Mouse (Mus musculus) heart, embryonic 16.5 days (tissue): ENCODE measurements around the gene Gm20517. TPM values are rescaled to one million over a fixed set of nuclear protein-coding genes. Genes with fewer than 3 reads are reported as not detected.

ENCODE experiments used
- ATAC-seq: fragments of 200-750 bp; cut with Nextera tagmentation; replicated peaks from 2 replicates; pipeline ENCODE4 v1.8.0; 2017; ENCODE audit warnings: moderate number of reproducible peaks; ENCODE audit not compliant: insufficient read depth, low FRiP score; ENCODE audit errors: extremely low read depth
- H3K27ac ChIP-seq: fragments of 300-500 bp; sonication (generic); 2 replicates; pipeline ENCODE4 v1.5.1; 2014; ENCODE audit warnings: mild to moderate bottlenecking, low read length, control low read depth, moderate library complexity
- H3K27me3 ChIP-seq: fragments of 300-500 bp; sonication (generic); 2 replicates; pipeline ENCODE4 v1.6.1; 2014; ENCODE audit warnings: low read length, mixed read lengths; ENCODE audit not compliant: control insufficient read depth, insufficient read depth
- H3K36me3 ChIP-seq: fragments of 300-500 bp; sonication (generic); 2 replicates; pipeline ENCODE4 v1.6.1; 2014; ENCODE audit not compliant: control insufficient read depth, insufficient read depth
- H3K4me1 ChIP-seq: fragments of 300-500 bp; sonication (generic); 2 replicates; pipeline ENCODE4 v1.6.1; 2014; ENCODE audit warnings: low read length, mixed read lengths; ENCODE audit not compliant: control insufficient read depth, insufficient read depth
- H3K4me2 ChIP-seq: fragments of 300-500 bp; sonication (generic); 2 replicates; pipeline ENCODE4 v1.6.1; 2014; ENCODE audit warnings: low read depth, mild to moderate bottlenecking, control low read depth, low read length
- H3K4me3 ChIP-seq: fragments of 300-500 bp; sonication (generic); 2 replicates; pipeline ENCODE4 v1.5.1; 2014; ENCODE audit warnings: mild to moderate bottlenecking, control low read depth, low read length
- H3K9ac ChIP-seq: fragments of 300-500 bp; sonication (generic); 2 replicates; pipeline ENCODE4 v1.6.1; 2014; ENCODE audit warnings: low read length, control low read depth
- H3K9me3 ChIP-seq: fragments of 300-500 bp; sonication (generic); replicated peaks from 2 replicates; pipeline ENCODE4 v1.6.1; 2016; ENCODE audit warnings: low read length; ENCODE audit not compliant: control insufficient read depth
- WGBS: fragments of 180-500 bp; shearing (Covaris S2); extraction: QIAGEN DNeasy Blood & Tissue Kit; methylation state at CpG from one replicate; pipeline ENCODE4 v1.1.7; 2014; 5-methylcytosine and 5-hydroxymethylcytosine counted together
- polyA plus RNA-seq: library from polyadenylated mRNA; unstranded; fragments of >200 nt; fragmentation: Nextera tagmentation; extraction: Ambion mirVana; gene quantifications from 2 replicates; pipeline ENCODE4 v1.2.1, GENCODE M21; 2015

The Gm20517 gene
- polyA plus RNA-seq, 1 experiment from 2014 or later, result 1.0 TPM

DNA sequence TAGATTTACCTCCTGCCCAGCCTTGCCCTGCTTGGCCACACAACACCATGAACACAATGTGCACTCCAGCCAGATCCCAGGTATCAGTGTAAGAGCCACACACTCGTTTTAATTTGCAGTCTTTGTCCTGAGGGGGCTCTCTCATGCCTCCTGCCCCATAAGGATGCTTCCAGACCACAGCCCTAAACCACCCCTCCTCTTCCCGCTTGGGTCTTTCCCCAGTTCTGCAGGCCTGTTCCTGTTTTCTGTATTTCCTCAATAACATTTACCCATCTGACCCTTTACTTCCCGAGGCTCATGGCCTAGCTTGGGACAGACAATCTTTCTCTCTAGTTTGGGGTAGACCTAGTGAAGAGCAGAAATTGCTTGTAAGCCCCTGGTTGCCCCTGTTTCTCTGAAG, 103.6 kb downstream of the Gm20517 start:
- H3K27ac ChIP-seq, result no peak overlapping the region

DNA sequence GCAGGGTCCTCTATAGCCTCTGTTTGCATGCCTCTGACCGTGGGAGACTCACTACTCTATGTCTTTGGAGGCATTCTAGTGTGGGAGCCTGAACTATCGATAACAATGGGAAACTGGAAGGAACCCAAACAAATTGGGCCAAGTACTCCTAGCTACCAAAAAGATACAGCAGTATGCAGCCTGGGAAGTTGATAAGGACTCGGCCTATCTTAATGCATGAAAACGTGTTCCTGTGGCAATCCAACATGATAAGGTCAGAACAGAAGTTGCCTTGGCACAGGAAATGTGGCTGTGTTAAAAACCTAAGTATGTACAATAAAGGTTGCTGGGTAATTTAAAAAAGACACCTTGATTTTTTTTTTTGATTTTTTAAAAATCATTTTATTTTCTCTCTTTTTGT, 109.8 kb downstream of the Gm20517 start:
- Histone ChIP-seq H3K9ac (no peak overlapping the region), H3K27me3 (no peaks in the 10 kb centered on the region), H3K4me2 (no peak overlapping the region), H3K27ac (no peak overlapping the region), H3K4me3 (no peak overlapping the region), H3K9me3 (no peaks in the 10 kb centered on the region), H3K4me1 (no peaks in the 10 kb centered on the region), H3K36me3 (no peaks in the 10 kb centered on the region)
- WGBS, result 38% methylated on average over 4 of the region's 4 CpGs
- ATAC-seq, result peak; percentile 56

More for the DNA sequence above, 103.6 kb downstream of the Gm20517 start:
- H3K9me3 ChIP-seq, result no peaks in the 10 kb centered on the region
- no peak overlapping the region for H3K9ac ChIP-seq
- ATAC-seq, result no peak
- H3K4me1 ChIP-seq, result no peaks in the 10 kb centered on the region
- H3K4me2 ChIP-seq, result no peak overlapping the region
- H3K27me3 ChIP-seq, result no peaks in the 10 kb centered on the region
- 43% methylated on average over 3 of the region's 3 CpGs for WGBS
- H3K4me3 ChIP-seq, result no peak overlapping the region
- no peaks in the 10 kb centered on the region for H3K36me3 ChIP-seq

DNA sequence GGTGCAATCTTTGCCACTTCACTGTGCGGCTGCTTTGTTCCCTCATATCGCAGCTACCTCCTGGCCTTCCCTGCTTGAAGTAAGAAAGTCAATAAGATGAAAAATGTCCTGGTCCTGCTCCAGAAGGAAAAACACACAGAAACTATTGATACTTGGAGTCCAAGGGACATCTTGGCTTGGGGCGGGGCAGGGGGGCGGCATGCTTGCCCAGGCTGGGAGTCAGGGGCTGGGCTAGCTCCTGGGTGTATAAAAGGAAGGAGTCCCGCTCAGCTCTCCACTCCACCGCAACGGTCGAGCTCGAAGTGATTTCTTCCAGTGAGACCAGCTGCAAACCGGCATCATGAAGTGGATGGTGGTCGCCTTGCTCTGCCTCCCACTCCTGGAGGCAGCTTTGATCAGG, 115.2 kb downstream of the Gm20517 start, which contains the start of gene Pgc:
Gene Pgc, plus strand, starts transcription at position 277 of the 400 bp plus-strand sequence.
- H3K9me3 ChIP-seq, result no peaks in the 10 kb centered on the region
- no peak within 1 kb of the TSS for H3K27ac ChIP-seq
- no peak within 1 kb of the TSS for H3K4me2 ChIP-seq
- WGBS, result 77% methylated on average over 11 of the region's 11 CpGs
- no peak within 1 kb of the TSS for H3K9ac ChIP-seq
- ATAC-seq, result no peak
- no peaks in the 10 kb centered on the region for H3K27me3 ChIP-seq
- H3K4me3 ChIP-seq, result no peak within 1 kb of the TSS
- no peaks in the 10 kb centered on the region for H3K36me3 ChIP-seq
- no peaks in the 10 kb centered on the region for H3K4me1 ChIP-seq

DNA sequence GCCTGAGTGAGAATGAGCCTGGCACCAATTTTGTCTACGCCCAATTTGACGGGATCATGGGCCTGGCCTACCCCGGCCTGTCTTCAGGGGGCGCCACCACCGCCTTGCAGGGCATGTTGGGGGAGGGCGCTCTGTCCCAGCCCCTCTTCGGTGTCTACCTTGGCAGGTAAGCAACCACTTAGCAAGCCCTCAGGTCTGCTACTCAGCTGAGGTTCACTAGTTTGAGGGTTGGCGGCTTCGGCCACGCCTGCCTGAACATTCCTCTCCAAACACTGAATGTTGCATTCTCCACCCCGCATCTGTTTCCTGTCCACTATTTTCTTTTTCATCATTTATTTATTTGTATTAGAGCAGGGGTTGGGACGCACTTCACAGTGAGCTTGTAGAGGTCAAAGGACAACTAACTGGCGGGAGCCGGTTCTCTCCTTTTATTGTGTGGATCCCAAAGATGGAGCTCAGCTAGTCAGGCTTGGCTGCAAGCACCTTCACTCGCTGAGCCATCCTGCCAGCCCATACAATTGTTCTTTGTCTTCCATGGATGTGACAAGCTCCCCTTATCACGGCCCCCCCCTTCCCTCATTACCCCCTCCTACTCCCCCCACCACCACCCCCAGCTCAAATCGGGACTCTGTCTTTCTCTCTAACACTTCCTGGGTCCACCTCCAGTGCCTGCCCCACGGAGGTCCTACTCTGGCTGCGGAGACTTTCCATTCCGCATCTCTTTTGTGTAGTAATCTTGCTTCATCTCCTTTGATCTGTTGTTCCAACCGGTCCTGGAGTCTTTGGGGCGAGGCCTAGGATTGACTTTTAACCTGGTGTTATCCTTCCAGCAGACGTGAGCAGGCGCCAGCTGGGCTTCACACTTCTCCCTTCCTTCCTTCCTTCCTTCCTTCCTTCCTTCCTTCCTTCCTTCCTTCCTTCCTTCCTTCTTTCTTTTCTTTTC, 119.5 kb downstream of the Gm20517 start:
- Histone ChIP-seq H3K4me2 (no peak overlapping the region), H3K4me1 (no peaks in the 10 kb centered on the region), H3K9me3 (no peaks in the 10 kb centered on the region), H3K27me3 (no peaks in the 10 kb centered on the region), H3K4me3 (no peak overlapping the region), H3K27ac (no peak overlapping the region), H3K9ac (no peak overlapping the region), H3K36me3 (no peaks in the 10 kb centered on the region)
- 56% methylated on average over 24 of the region's 24 CpGs for WGBS
- ATAC-seq, result no peak

Other genes starting within 250 kb of the Gm20517 start
- gene Mrps10, start 242.7 kb upstream of the Gm20517 start, polyA plus RNA-seq, result 65.7 and 67.4 TPM in 2 replicates
- 0.95 and 1.2 TPM in 2 replicates for gene Guca1b, start 226.2 kb upstream of the Gm20517 start, polyA plus RNA-seq
- gene Guca1a, start 211.0 kb upstream of the Gm20517 start, polyA plus RNA-seq, result 1.2 and 2.1 TPM in 2 replicates
- 0.77 and 0.92 TPM in 2 replicates for gene AI661453, start 175.0 kb upstream of the Gm20517 start, polyA plus RNA-seq
- gene 1700001C19Rik, start 174.2 kb upstream of the Gm20517 start, polyA plus RNA-seq, result 0.57 and 0.64 TPM in 2 replicates
- 20.3 and 20.8 TPM in 2 replicates for gene Taf8, start 109.3 kb upstream of the Gm20517 start, polyA plus RNA-seq
- gene Ccnd3, start 106.5 kb upstream of the Gm20517 start, polyA plus RNA-seq, result 412 and 420 TPM in 2 replicates
- 22.9 and 23.3 TPM in 2 replicates for gene Bysl, start 97 bp upstream of the Gm20517 start, polyA plus RNA-seq
- gene Med20, start within 50 bp of the Gm20517 start, polyA plus RNA-seq, result 30.5 and 34.9 TPM in 2 replicates
- 2.1 and 3.1 TPM in 2 replicates for gene Usp49, start 19.1 kb downstream of the Gm20517 start, polyA plus RNA-seq
- 274 and 295 TPM in 2 replicates for gene Tomm6, start 76.8 kb downstream of the Gm20517 start, polyA plus RNA-seq
- 3.9 and 5.1 TPM in 2 replicates for gene Frs3, start 77.4 kb downstream of the Gm20517 start, polyA plus RNA-seq
- gene Gm21981, start 82.9 kb downstream of the Gm20517 start, polyA plus RNA-seq, result 0.24 and 0.39 TPM in 2 replicates
- 0.72 and 0.84 TPM in 2 replicates for gene Prickle4, start 83.1 kb downstream of the Gm20517 start, polyA plus RNA-seq
- 0.56 and 1.7 TPM in 2 replicates for gene Pgc, start 115.3 kb downstream of the Gm20517 start, polyA plus RNA-seq
- gene Tfeb, start 125.4 kb downstream of the Gm20517 start, polyA plus RNA-seq, result 25.7 and 28.9 TPM in 2 replicates
- 9.7 and 10.7 TPM in 2 replicates for gene Mdfi, start 223.1 kb downstream of the Gm20517 start, polyA plus RNA-seq